Mouse (Mus musculus) neural tube, embryonic 10.5 days (tissue): ENCODE measurements around the gene Xirp1.

Source experiments
- DNase-seq: peaks from one replicate; pipeline ENCODE4 v3.0.0-alpha.2; 2017; ENCODE audit warnings: low spot score; ENCODE audit errors: extremely low spot score

Xirp1 gene

DNA sequence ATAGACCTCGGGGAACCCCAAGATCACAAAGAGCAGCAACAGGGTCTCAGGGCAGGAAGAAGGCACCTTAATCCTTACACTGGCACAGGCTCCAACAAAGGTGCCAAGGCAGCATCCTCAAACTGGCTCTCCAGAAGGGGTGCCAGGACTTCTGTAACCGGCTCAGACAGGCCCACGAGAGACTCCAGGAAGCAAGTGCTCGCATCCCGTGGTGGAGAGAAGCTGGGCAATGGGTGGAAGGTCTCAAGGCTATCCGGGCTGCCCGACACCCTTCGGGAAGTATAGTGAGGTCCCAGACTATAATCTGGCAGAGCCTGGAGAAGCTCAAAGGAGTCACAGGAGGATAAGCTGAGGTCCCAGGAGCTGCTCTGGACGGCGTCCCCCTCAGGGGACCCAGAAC, 51.2 kb downstream of the Xirp1 start:
- DNase-seq: no peak

DNA sequence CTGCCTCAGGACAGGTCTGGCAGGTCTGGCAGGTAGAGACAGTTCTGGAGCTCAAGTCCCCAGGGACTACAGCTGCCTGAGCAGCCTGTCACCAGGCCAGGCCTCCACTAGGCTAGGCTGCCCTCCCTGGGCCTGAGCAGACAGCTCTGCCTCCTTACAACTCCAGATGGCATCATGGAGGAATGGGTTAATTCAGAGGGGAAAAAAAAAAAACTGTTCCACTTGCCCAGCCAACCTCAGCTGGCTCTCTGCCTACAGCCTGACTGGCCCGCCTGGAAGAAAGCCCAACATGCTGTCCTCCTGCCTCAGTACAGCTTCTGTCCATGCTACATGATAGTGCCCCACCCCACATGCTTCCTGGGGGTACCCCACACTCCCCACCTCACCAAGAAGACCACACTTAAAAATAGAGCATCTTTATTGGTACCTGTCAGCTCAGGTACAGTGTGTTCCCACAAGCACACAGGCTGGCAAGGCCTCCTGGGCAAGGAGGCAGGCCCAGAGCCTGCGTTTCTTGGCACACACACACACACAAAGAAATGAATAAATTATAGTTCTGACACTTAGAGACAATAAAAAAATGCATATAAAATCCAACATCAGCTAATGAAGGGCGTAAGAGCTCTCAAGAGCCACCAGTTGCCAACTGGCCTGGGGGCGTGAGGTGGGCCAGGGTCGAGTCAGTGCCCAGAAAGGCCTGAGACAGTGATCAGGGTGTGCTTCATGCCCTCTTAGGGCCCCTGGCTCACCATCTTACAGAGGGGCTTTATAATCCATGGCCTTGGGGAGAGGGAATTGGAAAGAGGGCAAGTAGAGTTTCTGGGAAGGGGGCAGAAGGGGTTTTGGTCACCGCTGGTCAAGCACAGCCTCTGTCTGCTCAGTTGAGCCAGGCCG, 52.4 kb downstream of the Xirp1 start:
- DNase-seq: no peak

DNA sequence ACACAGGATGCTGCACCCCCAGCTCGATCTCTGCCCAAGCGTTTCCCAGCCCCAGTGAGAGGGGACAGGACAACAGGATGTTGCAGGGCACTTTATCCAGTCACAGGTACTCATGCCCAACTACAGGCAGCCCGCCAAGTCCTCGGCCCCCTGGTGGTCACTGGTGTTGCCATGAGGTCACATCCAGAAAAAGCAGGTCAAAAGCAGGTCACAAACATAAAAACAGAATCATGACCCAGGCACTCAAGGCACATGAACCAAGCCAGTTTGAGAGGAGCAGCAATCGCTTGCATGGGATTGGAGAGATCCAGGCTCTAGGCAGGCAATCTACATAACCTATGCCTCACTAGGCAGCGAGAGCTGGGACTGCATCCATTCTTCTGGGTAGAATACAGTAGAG, 53.2 kb downstream of the Xirp1 start:
- DNase-seq: peak; percentile 36

DNA sequence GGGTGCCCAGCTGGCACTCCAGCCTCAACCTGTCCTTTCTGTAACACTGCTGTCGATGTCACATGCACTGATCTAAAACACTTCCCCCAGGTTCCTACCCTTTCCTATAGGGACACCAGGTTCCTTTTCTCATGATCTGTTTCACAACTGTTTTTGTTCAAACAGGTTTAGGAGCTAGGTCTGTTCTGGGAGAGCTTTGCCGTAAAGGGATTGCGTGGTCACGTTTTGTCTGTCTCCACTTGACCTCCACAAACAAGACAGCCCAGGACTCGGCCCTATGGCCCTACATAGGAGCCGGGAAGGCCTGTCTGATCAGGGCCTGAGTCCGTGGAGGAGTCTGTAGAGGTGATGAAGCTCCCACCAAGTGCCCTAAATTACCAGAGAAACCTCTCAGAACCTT, 53.6 kb downstream of the Xirp1 start:
- no peak for DNase-seq

DNA sequence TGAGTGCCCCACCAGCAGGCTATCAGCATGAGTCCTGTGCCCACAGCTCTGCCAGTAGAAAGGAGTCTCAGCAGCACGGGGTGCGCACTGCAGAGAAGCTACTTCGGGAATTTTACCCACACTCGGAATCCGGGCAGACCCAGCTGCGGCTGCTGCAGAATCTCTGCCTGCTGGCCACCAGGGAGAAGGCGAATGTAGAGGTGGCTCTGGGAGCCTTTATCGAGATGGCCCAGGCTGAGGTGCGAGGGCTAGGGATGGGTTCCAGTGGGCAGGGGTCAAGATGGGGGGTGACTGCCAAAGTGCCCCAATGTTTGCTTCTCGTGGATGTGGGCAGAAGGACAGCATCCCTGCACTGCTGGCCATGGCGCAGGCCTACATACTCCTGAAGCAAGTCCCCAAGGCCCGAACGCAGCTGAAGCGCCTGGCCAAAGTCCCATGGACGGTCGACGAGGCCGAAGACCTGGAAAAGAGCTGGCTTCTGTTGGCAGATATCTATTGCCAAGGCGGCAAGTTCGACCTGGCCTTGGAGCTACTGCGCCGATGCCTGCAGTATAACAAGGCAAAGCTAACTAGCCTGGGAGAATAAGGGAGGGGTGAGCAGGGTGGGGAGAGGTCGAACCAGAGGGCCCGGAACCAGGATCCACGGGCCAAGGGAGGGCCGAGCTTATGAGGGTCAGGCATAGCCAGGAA, 57.0 kb downstream of the Xirp1 start:
- no peak for DNase-seq

DNA sequence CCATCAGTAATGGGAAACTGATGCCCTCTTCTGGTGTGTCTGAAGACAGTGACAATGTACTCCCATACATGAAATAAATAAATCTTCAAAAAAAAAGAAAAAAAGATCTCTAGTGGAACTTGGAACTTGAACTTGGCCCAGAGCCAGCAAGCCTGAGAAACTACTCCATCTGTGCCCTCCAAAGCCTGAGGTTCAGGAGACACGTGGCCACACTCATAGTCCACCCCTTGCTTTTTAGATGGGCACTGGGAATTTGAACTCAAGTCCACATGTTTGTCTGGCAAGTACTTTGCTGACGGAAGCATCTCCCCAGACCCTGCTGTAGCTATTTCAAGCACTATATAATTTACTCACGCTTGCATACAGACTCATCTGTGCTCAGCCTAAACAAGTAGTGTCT, 58.2 kb downstream of the Xirp1 start:
- no peak for DNase-seq

DNA sequence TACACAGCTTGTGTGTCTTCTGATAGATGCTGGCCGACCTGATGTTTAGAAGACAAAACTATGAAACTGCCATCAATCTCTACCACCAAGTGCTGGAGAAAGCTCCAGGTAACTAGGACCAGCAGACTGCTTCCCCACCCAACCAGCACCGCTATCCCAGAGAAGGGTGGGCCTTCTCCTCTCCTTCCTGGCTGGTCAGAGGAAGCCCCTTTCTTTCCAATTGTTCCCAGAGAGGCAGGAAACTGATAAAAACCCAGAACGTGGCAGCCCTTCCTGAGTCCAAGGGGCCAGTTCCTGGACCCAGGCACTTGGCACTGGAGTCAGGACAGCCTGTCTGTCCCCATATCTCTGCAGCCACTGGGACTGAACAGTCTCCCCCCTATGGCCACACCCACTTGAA, 59.2 kb downstream of the Xirp1 start:
- no peak for DNase-seq
